Mouse (Mus musculus) MEL (cell line): ENCODE measurements at regions not wholly inside any gene's neighbourhood (a gene's known extent, or its start where the extent isn't known, plus 50 kb on each side); places are given as distances from the start of the nearest gene placed in this dataset.
A peak's percentile ranks its signal among the peaks of the same experiment; 100 is the strongest.
"Not testable (repeated sequence)": the region's sequence is repeated elsewhere in the genome, so short reads cannot be mapped to it uniquely, and the experiment has no call there.

Experiments
- DNase-seq: peaks from one replicate; pipeline ENCODE4 v3.0.0; 2011; ENCODE audit warnings: low read depth, low spot score
- H3K27ac ChIP-seq: 2 replicates; pipeline ENCODE4 v1.5.1; 2012; ENCODE audit warnings: low read depth, mild to moderate bottlenecking, control low read depth, low read length, moderate library complexity; ENCODE audit not compliant: control insufficient read depth
- H3K27me3 ChIP-seq, 2 experiments: fragments of 150-350 bp in 1 of 2; sonication (generic) in 1 of 2; 2 replicates each; pipeline ENCODE4 v1.6.1; 2012; ENCODE audit warnings: low read length in 2 of 2, mild to moderate bottlenecking in 2 of 2, improper control_type of control experiment in 1 of 2, moderate library complexity in 1 of 2; ENCODE audit not compliant: insufficient read depth in 2 of 2, control insufficient read depth in 1 of 2
- H3K36me3 ChIP-seq, 2 experiments: 2 replicates each; pipeline ENCODE4 v1.6.1; 2012 to 2014; ENCODE audit warnings: low read length in 2 of 2, improper control_type of control experiment in 1 of 2, inconsistent platforms in 1 of 2, mild to moderate bottlenecking in 1 of 2; ENCODE audit not compliant: insufficient read depth in 2 of 2, control insufficient read depth in 1 of 2
- H3K4me1 ChIP-seq, 2 experiments: fragments of 150-350 bp in 1 of 2; sonication (generic) in 1 of 2; 2 replicates each; pipeline ENCODE4 v1.6.1; 2012; ENCODE audit warnings: low read length in 2 of 2, improper control_type of control experiment in 1 of 2, mild to moderate bottlenecking in 1 of 2; ENCODE audit not compliant: insufficient read depth in 2 of 2, control insufficient read depth in 1 of 2
- H3K4me3 ChIP-seq, 2 experiments: fragments of 150-350 bp in 1 of 2; sonication (generic) in 1 of 2; 2 replicates each; pipeline ENCODE4 v1.5.1; 2012; ENCODE audit warnings: low read depth in 2 of 2, low read length in 2 of 2, mild to moderate bottlenecking in 2 of 2, moderate library complexity in 2 of 2, control low read depth in 1 of 2, improper control_type of control experiment in 1 of 2; ENCODE audit not compliant: control insufficient read depth in 1 of 2, insufficient read depth in 1 of 2
- H3K79me2 ChIP-seq: 2 replicates; pipeline ENCODE4 v1.6.1; 2012; ENCODE audit warnings: mild to moderate bottlenecking, low read length, moderate library complexity; ENCODE audit not compliant: control insufficient read depth, poor library complexity, insufficient read depth
- H3K9ac ChIP-seq: 2 replicates; pipeline ENCODE4 v1.6.1; 2012; ENCODE audit warnings: low read depth, mild to moderate bottlenecking, control low read depth, low read length, moderate library complexity; ENCODE audit not compliant: control insufficient read depth, poor library complexity, severe bottlenecking
- H3K9me3 ChIP-seq: fragments of 150-350 bp; sonication (generic); replicated peaks from 2 replicates; pipeline ENCODE4 v1.6.1; 2012; ENCODE audit warnings: mild to moderate bottlenecking, low read length, improper control_type of control experiment, moderate library complexity; ENCODE audit not compliant: insufficient read depth
- CTCF ChIP-seq, 3 experiments: IDR thresholded peaks in 2 of 3; conservative IDR thresholded peaks in 1 of 3; 2 replicates each; pipeline ENCODE4 v1.5.1; 2011 to 2012; ENCODE audit warnings: low read length in 3 of 3, low read depth in 2 of 3, mild to moderate bottlenecking in 2 of 3, improper control_type of control experiment in 1 of 3, inconsistent platforms in 1 of 3, mixed read lengths in 1 of 3, moderate library complexity in 1 of 3; ENCODE audit not compliant: control insufficient read depth in 1 of 3, insufficient read depth in 1 of 3, poor library complexity in 1 of 3, severe bottlenecking in 1 of 3

DNA sequence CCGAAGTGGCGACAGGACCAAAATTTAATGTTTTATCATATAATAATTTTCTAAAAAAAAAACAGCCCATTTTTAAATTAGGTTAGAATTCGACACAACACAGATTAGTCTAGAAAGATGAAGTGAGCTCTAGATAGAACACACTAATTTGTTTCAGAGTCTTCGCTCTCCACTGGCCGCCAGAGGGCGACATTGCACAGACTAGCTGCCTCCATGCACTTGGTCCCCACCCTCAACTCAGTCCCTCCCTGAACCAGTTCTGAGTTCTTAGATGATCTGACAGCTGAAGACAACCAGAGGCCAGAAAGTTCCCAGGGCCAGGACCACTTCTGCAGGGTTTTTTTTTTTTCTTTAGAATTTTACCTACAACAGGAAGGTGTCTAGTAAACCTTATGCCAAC, 296.3 kb upstream of the Olfr1507 start:
- not testable (repeated sequence) for H3K4me1 ChIP-seq, DNase-seq, H3K79me2 ChIP-seq, H3K9me3 ChIP-seq, H3K27me3 ChIP-seq, H3K36me3 ChIP-seq, H3K27ac ChIP-seq, H3K9ac ChIP-seq
- peak in 1 of 3 experiments; percentile 7; a peak in 1 of 6 replicates for TF ChIP-seq CTCF (IDR thresholded peaks at IDR 0.05 in 2 of 3, conservative IDR thresholded peaks at IDR 0.05 in 1 of 3; ENCODE audit: control insufficient read depth in 1 of 3, insufficient read depth in 1 of 3, low read depth in 2 of 3, low read length in 3 of 3, poor library complexity in 1 of 3, severe bottlenecking in 1 of 3)
- TF ChIP-seq, all 39 proteins: peak for 1; not testable (repeated sequence) for 38
- not testable (repeated sequence) for H3K4me3 ChIP-seq

DNA sequence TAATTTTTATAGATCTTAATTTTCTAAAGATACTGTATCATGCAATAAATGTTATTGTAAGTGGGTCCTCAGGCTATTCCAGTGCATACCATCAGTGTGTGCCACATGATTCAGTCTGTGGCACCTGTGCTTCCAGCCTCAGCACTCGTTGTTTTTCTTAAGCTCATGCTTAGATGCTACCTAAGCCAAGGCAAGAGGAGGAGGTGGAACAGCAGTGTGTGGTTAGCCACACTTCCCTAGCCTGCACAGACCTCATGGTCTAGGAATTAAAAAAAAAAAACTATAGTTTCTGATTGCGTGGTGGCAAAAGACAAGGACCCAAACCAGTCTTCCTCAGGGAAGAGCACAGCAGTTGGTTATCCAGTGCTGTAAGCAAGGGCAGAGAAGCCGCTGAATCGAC, 287.3 kb upstream of the Olfr1507 start:
- not testable (repeated sequence) for H3K36me3 ChIP-seq, H3K4me1 ChIP-seq, H3K9me3 ChIP-seq, H3K79me2 ChIP-seq, H3K9ac ChIP-seq, H3K4me3 ChIP-seq, H3K27ac ChIP-seq, DNase-seq, H3K27me3 ChIP-seq

DNA sequence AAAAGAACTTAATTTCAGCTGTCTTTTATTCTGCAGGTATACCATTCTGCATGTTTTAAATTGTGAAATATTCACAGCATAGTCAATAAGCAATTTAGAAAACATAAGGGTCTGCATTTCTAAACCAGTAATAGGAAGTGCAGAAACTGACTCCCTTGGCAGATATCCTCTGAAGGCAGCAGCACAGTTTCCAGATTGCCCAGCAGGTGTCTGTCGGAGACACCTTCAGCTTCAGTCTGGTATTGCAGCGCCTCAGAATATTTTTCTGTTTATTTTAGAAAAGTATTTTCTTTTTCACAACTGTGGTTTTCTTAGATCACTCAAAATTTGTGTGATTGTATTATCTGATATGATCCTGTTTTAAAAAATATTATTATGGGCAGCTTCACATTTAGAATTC, 280.3 kb upstream of the Olfr1507 start:
- H3K4me1 ChIP-seq, H3K79me2 ChIP-seq, H3K27ac ChIP-seq, H3K4me3 ChIP-seq, H3K9ac ChIP-seq, DNase-seq, H3K27me3 ChIP-seq, H3K9me3 ChIP-seq, H3K36me3 ChIP-seq: not testable (repeated sequence)

DNA sequence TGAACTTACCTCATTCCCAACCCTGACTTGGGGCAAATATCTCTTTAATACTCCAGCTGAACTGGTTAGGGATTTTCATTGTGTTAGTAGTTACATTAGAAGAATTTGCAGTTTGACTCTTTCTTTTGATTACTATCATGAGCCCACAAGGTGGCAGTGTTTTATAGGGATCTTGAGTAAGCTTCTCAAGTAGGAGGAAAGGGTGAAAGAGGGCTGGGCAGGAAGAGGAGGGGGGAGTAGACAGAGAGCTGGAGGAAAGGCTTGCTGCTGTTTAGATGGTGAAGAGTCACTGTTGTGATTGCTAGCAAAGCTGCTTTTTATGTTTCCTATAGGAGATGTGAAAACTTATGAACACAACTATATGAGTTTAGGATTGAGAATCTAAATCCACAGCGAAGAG, 273.9 kb upstream of the Olfr1507 start:
- not testable (repeated sequence) for H3K79me2 ChIP-seq, H3K4me3 ChIP-seq, H3K27me3 ChIP-seq, H3K36me3 ChIP-seq, H3K27ac ChIP-seq, H3K9ac ChIP-seq, DNase-seq, H3K9me3 ChIP-seq, H3K4me1 ChIP-seq

DNA sequence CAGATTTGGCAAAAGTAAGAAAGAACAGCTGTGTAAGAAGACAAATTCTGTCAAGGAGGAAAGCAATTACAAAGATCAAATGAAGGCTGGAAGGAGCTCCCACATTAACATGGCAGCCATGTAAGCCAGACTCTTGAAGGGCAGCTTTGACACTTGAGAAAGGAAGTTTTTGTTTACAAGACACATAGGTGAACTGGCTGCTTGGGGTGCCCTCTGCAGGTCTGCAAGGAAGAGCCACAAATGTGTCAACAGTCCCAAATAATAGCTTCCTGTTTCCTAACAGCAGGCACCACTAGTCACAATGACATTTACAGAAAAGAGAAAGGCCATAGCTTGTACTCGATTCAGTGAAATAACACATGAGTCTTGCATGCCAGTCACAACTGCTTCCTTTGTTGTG, 256.6 kb upstream of the Olfr1507 start:
- not testable (repeated sequence) for H3K27me3 ChIP-seq, H3K36me3 ChIP-seq, H3K4me3 ChIP-seq, DNase-seq, H3K9ac ChIP-seq, H3K9me3 ChIP-seq, H3K27ac ChIP-seq, H3K4me1 ChIP-seq, H3K79me2 ChIP-seq

DNA sequence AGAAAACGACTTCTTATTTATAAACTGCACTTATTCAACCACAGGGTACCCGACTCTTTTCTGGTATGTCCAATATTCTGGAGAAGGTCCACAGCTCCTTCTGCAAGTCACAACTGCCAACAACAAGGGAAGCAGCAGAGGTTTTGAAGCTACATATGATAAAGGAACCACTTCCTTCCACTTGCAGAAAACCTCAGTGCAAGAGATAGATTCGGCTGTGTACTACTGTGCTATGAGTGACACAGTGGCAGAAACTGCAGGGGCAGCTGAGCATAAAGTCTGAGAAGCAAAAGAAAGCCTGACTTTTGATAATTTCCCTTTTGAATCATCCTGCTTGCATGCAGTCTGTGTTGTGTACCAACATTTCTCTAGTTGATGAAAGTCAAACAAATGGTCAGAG, 231.1 kb upstream of the Olfr1507 start:
- H3K36me3 ChIP-seq, H3K4me1 ChIP-seq, H3K9me3 ChIP-seq, H3K4me3 ChIP-seq, H3K79me2 ChIP-seq, DNase-seq, H3K27ac ChIP-seq, H3K9ac ChIP-seq, H3K27me3 ChIP-seq: not testable (repeated sequence)

DNA sequence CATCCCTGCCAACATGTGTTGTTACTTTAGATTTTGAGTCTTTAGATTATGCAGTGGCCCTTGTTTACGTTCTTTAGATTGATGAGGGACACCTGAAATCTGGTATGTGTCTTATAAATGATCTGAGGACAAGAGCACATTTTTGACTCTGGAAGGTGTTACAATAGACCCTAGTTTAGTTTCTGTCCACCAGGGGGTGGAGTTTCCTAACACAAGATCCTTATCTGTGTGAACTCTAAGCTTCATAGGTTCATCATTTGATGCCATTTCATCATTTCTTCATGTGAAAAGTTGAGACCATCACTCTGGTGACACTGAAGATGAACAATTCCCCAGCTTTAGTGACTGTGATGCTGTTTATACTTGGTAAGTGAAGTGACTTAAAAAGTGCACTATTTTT, 229.4 kb upstream of the Olfr1507 start:
- H3K36me3 ChIP-seq, H3K27ac ChIP-seq, H3K9me3 ChIP-seq, H3K27me3 ChIP-seq, H3K79me2 ChIP-seq, DNase-seq, H3K4me1 ChIP-seq, H3K9ac ChIP-seq, H3K4me3 ChIP-seq: not testable (repeated sequence)
